Mouse (Mus musculus) olfactory bulb, adult 2 months (tissue): ENCODE results near the gene Smoc1.

ENCODE experiments used
- CTCF ChIP-seq: fragments of 200-500 bp; IDR thresholded peaks from 2 replicates; pipeline ENCODE4 v1.5.1; 2012; ENCODE audit warnings: low read depth, mild to moderate bottlenecking, low read length, moderate library complexity; ENCODE audit not compliant: insufficient read depth
- POLR2A ChIP-seq: fragments of 200-500 bp; IDR thresholded peaks from 2 replicates; pipeline ENCODE4 v1.6.1; 2012; ENCODE audit warnings: mild to moderate bottlenecking, low read depth, low read length, moderate library complexity; ENCODE audit not compliant: insufficient read depth

DNA sequence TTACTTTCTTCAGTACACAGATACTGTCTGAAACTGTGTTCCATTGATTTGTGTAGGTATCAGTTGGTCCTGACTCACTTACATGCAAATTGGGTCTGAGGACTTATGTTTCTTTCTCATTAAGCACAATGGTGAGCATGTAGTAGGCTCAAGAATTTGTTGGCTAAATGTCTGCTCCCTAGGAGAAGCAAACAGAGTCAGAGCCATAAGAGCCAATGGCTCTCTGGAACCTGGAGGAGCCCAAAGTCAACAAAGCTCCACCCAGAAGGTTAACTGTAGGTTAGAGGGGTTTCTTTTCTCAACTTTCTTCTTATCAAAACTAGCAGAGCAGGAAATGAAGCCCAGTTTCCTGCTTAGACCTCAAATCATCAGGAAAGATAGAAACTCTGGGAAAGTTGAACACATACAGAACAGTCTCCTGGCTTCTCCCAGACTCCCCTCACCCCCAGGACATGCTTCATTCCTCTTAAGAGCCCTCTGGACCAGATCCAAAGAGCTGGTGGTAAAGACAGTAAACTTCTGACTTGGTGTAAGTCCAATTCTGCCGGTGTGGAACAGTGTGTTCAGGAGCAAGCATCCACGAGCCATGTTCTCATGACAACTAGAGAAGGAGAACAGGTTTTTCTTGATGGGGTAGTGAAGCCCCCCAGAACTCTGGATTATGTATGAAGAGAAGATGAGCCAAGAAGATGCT is 51.5 kb downstream of the Smoc1 start:
- no peak for TF ChIP-seq CTCF
- no peak for TF ChIP-seq POLR2A
